Mouse (Mus musculus) small intestine, adult 2 months (tissue): ENCODE results near the gene Mrpl46.

Source experiments
- CTCF ChIP-seq: fragments of 200-500 bp; IDR thresholded peaks from 2 replicates; pipeline ENCODE4 v1.5.1; 2012; ENCODE audit warnings: low read depth, mild to moderate bottlenecking, control low read depth, inconsistent platforms, low read length, moderate library complexity, mixed read lengths; ENCODE audit not compliant: insufficient replicate concordance, insufficient read length; ENCODE audit errors: extremely low read depth
- POLR2A ChIP-seq: fragments of 200-500 bp; IDR thresholded peaks from 2 replicates; pipeline ENCODE4 v1.6.1; 2012; ENCODE audit warnings: low read depth, mild to moderate bottlenecking, control low read depth, inconsistent platforms, low read length, moderate library complexity

DNA sequence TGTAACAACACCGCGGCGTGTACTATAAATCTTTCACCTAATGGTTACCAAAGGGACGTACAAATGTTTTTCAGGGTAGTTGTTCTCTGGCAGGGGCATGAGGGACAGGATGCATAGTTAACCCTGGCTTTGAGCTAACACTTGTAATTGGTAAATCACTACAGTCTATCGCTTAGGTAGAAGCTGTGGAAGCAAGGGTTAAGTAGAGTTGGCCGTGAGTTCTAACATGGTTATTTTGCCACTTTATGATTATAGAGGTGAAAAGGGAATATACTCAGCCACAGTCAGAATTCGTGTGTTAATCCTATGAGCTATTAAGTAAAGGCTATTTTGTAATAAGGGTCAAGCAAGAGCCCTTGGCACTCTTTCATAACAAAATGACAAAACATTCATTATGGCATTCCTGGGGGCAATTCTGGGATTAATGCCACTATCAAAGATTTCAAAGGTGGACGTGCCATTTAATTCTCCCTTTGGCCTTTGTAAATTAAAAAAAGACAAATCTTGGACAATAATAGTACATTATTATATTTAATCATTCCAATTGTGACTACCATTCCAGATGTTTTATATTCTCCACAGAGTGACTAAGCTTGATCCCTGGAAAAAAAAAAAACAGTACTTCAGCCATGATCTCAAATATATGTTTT, 43.9 kb downstream of the Mrpl46 start:
- TF ChIP-seq CTCF (no peak), POLR2A (no peak)
